In genomic region chr10:75112405-75112804, GRCm38 (mm10) we compare ENCODE assay signal across 17 mouse cellular contexts. TPM values are rescaled to one million over a fixed set of nuclear protein-coding genes. Genes with fewer than 3 reads are reported as not detected.
A peak's percentile ranks its signal among the peaks of the same experiment; 100 is the strongest.
DNase-seq lines count a peak whose midpoint lies in the region; ATAC-seq lines count a peak whose summit lies in the region.
"Had no signal": no experiment of that assay in that cellular context is flagged by ENCODE, and none has a peak within 500 bp of the region (broad histone marks: within the 10 kb centered on the region; RNA-seq: fewer than 3 reads in every experiment).

No protein-coding gene starts in this region.

- no peaks in the 10 kb centered on the region for H3K36me3 ChIP-seq in hindbrain, embryonic 15.5 days
- no peaks in the 10 kb centered on the region for H3K36me3 ChIP-seq in hindbrain, embryonic 11.5 days (ENCODE audit: control insufficient read depth, insufficient read depth, low read length)
- H3K36me3 ChIP-seq: heart, embryonic 15.5 days had no signal

- ATAC-seq in hindbrain, embryonic 15.5 days (ENCODE audit: low FRiP score, low read depth): 0 out of 2 replicates have a peak, but pooled peaks have one; percentile 6
- ATAC-seq in hindbrain, embryonic 11.5 days (ENCODE audit: low FRiP score): no peak
- ATAC-seq in granulocyte monocyte progenitor cell, adult 5-6 weeks (replicated peaks; ENCODE audit: poor library complexity, severe bottlenecking): no peak

- no peak overlapping the region for H3K4me2 ChIP-seq in hindbrain, embryonic 15.5 days
- H3K4me2 ChIP-seq in hindbrain, embryonic 11.5 days (replicated peaks; ENCODE audit: low read depth, low read length): no peak overlapping the region
- H3K4me2 ChIP-seq: heart, embryonic 15.5 days; liver, embryonic 11.5 days; lung, embryonic 14.5 days had no signal

- DNase-seq in adrenal gland, postnatal 10 days: peak; percentile 37
- DNase-seq in adrenal gland, postnatal 25 days: no peak
- no peak for DNase-seq in hindbrain, embryonic 11.5 days (ENCODE audit: low spot score)
- peak; percentile 45 for DNase-seq in testis, postnatal 14 days (ENCODE audit: low spot score)
- DNase-seq in testis, postnatal 10 days (ENCODE audit: low spot score): no peak
- DNase-seq in cerebellum, postnatal 36 days: no peak
- DNase-seq: cerebellum, adult 9-11 months; embryo, embryonic 11 days; heart, adult 18-20 months; kidney, adult 8-10 months; lung, embryonic 14.5 days; spleen, adult 18-20 months; thymus, postnatal 4 days had no signal

- peaks cover 26% of the 10 kb centered on the region for H3K4me1 ChIP-seq in hindbrain, embryonic 15.5 days (replicated peaks)
- H3K4me1 ChIP-seq in hindbrain, embryonic 11.5 days (replicated peaks; ENCODE audit: control insufficient read depth, insufficient read depth, low read length): 0 out of 2 replicates have a peak, but pooled peaks cover 3% of the 10 kb centered on the region

- whole genome bisulfite sequencing in hindbrain, embryonic 15.5 days: 45% methylated on average over 3 of the region's 3 CpGs
- 80% methylated on average over 3 of the region's 3 CpGs for WGBS in hindbrain, embryonic 11.5 days

- no peaks in the 10 kb centered on the region for H3K27me3 ChIP-seq in hindbrain, embryonic 15.5 days
- no peaks in the 10 kb centered on the region for H3K27me3 ChIP-seq in hindbrain, embryonic 11.5 days (ENCODE audit: control insufficient read depth, insufficient read depth, low read length)
- H3K27me3 ChIP-seq: heart, embryonic 15.5 days had no signal

- H3K9me3 ChIP-seq in hindbrain, embryonic 15.5 days: no peaks in the 10 kb centered on the region
- no peaks in the 10 kb centered on the region for H3K9me3 ChIP-seq in hindbrain, embryonic 11.5 days (ENCODE audit: control insufficient read depth, low read length)
- H3K9me3 ChIP-seq: heart, embryonic 15.5 days had no signal

- H3K9ac ChIP-seq in hindbrain, embryonic 15.5 days: no peak overlapping the region
- no peak overlapping the region for H3K9ac ChIP-seq in hindbrain, embryonic 11.5 days (ENCODE audit: low read depth, low read length)
- H3K9ac ChIP-seq: heart, embryonic 15.5 days; lung, embryonic 14.5 days had no signal

- H3K27ac ChIP-seq in hindbrain, embryonic 15.5 days (replicated peaks): no peak overlapping the region
- no peak overlapping the region for H3K27ac ChIP-seq in hindbrain, embryonic 11.5 days (ENCODE audit: low read depth, low read length)
- H3K27ac ChIP-seq: heart, embryonic 15.5 days had no signal

- H3K4me3 ChIP-seq in hindbrain, embryonic 15.5 days: no peak overlapping the region
- no peak overlapping the region for H3K4me3 ChIP-seq in hindbrain, embryonic 11.5 days (ENCODE audit: low read depth, low read length)
- H3K4me3 ChIP-seq: heart, embryonic 15.5 days had no signal

RNA-seq across cellular contexts. Expression of gene Bcr, which starts 52.0 kb away (rescaled TPM):
- total RNA-seq in adrenal gland, postnatal 10 days (2021): 10 to 100 TPM; 21.6 to 24.0 TPM
- total RNA-seq in adrenal gland, postnatal 25 days (2021): 31.3 and 41.0 TPM in 2 replicates
- polyA plus RNA-seq in hindbrain, embryonic 15.5 days (2015; fragmentation: Nextera tagmentation; extraction: Ambion mirVana): 14.0 and 16.5 TPM in 2 replicates
- polyA plus RNA-seq in hindbrain, embryonic 11.5 days (2014; fragmentation: Nextera tagmentation; extraction: Ambion mirVana): 10.5 and 15.2 TPM in 2 replicates
- 28.1 and 32.0 TPM in 2 replicates for total RNA-seq in granulocyte monocyte progenitor cell, adult 5-6 weeks (2014; fragmentation: Nextera tagmentation)
- total RNA-seq in granulocyte monocyte progenitor cell, adult 5-6 weeks (2017): 17.7 and 24.5 TPM in 2 replicates

Comparison
In these comparisons a context has a peak if more than half of its experiments do, and no peak if none do; other contexts are left out.
1. DNase-seq: peak in adrenal gland, postnatal 10 days (single experiment) and testis, postnatal 14 days (single experiment); none in adrenal gland, postnatal 25 days (single experiment), hindbrain, embryonic 11.5 days (single experiment), testis, postnatal 10 days (single experiment) and cerebellum, postnatal 36 days (0 of 2).